ENCODE assay signal across 11 mouse cellular contexts in the genomic region with DNA sequence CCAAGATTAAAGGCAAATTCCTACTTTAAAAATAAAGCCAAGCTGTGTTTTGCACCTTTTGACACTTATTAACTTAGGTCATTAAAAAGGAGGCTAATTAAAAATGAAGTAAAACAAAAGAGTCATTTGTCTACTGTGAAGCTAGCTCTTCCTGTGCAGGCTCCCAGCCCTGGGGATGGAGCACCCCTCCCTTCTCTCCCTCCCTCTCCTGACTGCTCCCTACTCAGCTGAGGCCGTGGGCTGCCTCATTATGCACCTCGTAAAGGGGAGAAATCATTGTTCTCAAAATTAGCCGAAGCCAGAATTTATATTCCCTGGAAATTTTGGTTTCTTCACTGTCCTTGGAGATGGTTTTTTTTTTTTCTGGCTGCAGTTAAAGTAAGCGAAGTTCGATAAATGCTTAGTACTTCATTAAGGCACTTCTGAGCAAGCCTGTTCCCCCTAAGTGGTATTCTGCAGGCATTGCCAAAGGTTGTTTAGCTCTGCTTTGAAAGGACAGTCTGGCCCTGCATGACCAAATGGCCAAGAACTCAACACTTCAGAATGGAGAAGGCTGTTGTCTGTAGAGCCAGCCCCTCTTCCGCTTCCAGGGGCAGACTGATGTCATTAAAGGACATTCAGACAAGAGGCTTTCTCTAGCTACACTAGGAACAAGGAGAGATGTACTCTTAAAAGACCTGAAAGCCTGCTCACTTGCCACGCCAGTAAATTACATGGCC.
DNase-seq lines count a peak whose midpoint lies in the region; ATAC-seq lines count a peak whose summit lies in the region.
"Had no signal": no experiment of that assay in that cellular context is flagged by ENCODE, and none has a peak within 500 bp of the region (broad histone marks: within the 10 kb centered on the region; RNA-seq: fewer than 3 reads in every experiment).

No protein-coding gene starts in this region.

- H3K9ac ChIP-seq in hindbrain, embryonic 11.5 days (ENCODE audit: low read depth, low read length): no peak overlapping the region; the same call in 1 of the 2 replicates
- H3K9ac ChIP-seq in hindbrain, embryonic 16.5 days (ENCODE audit: low read depth, low read length): no peak overlapping the region
- H3K9ac ChIP-seq: liver, embryonic 13.5 days had no signal

- no peak overlapping the region for H3K4me2 ChIP-seq in hindbrain, embryonic 11.5 days (replicated peaks; ENCODE audit: low read depth, low read length)
- H3K4me2 ChIP-seq in hindbrain, embryonic 16.5 days (ENCODE audit: low read length): no peak overlapping the region
- H3K4me2 ChIP-seq: liver, embryonic 13.5 days had no signal

- WGBS in hindbrain, embryonic 10.5 days: 57% methylated on average over 7 of the region's 7 CpGs
- WGBS in hindbrain, embryonic 11.5 days: 46% methylated on average over 7 of the region's 7 CpGs
- 34% methylated on average over 7 of the region's 7 CpGs for WGBS in hindbrain, embryonic 16.5 days

- no peak overlapping the region for H3K4me3 ChIP-seq in hindbrain, embryonic 10.5 days
- no peak overlapping the region for H3K4me3 ChIP-seq in hindbrain, embryonic 11.5 days (ENCODE audit: low read depth, low read length)
- no peak overlapping the region for H3K4me3 ChIP-seq in hindbrain, embryonic 16.5 days (ENCODE audit: low read length)
- H3K4me3 ChIP-seq: liver, embryonic 13.5 days had no signal

- no peak for ATAC-seq in hindbrain, embryonic 11.5 days (ENCODE audit: low FRiP score)
- peak; percentile 67 for ATAC-seq in hindbrain, embryonic 16.5 days
- ATAC-seq in megakaryocyte progenitor cell, adult 5-6 weeks (replicated peaks; ENCODE audit: poor library complexity): no peak
- no peak for ATAC-seq in erythroblast, adult 5-6 weeks (replicated peaks; ENCODE audit: low FRiP score, poor library complexity, severe bottlenecking)
- ATAC-seq: CD4-positive, CD25-positive, alpha-beta regulatory T cell, adult 4 months had no signal

- H3K27me3 ChIP-seq in hindbrain, embryonic 10.5 days (ENCODE audit: insufficient read depth, poor library complexity, severe bottlenecking): no peaks in the 10 kb centered on the region; the same call in 1 of the 2 replicates
- H3K27me3 ChIP-seq in hindbrain, embryonic 11.5 days (ENCODE audit: control insufficient read depth, insufficient read depth, low read length): no peaks in the 10 kb centered on the region
- no peaks in the 10 kb centered on the region for H3K27me3 ChIP-seq in hindbrain, embryonic 16.5 days (replicated peaks; ENCODE audit: control insufficient read depth, insufficient read depth, low read length)
- H3K27me3 ChIP-seq: liver, embryonic 13.5 days had no signal

- no peak for DNase-seq in hindbrain, embryonic 10.5 days (ENCODE audit: low spot score)
- no peak for DNase-seq in hindbrain, embryonic 11.5 days (ENCODE audit: low spot score)
- DNase-seq in right cerebral cortex, adult 2 months (ENCODE audit: low spot score in 2 of 2): peak; percentile 10 to 11
- DNase-seq in right cerebral cortex, postnatal 14 days: no peak
- DNase-seq: liver, embryonic 13.5 days; lung, postnatal 36 days; thymus, postnatal 14 days had no signal

- H3K9me3 ChIP-seq in hindbrain, embryonic 10.5 days: no peaks in the 10 kb centered on the region
- no peaks in the 10 kb centered on the region for H3K9me3 ChIP-seq in hindbrain, embryonic 11.5 days (ENCODE audit: control insufficient read depth, low read length)
- H3K9me3 ChIP-seq in hindbrain, embryonic 16.5 days (ENCODE audit: control insufficient read depth, low read length): no peaks in the 10 kb centered on the region
- H3K9me3 ChIP-seq: liver, embryonic 13.5 days had no signal

- peak overlapping the region; percentile 80 for H3K27ac ChIP-seq in hindbrain, embryonic 10.5 days
- no peak overlapping the region for H3K27ac ChIP-seq in hindbrain, embryonic 11.5 days (ENCODE audit: low read depth, low read length)
- H3K27ac ChIP-seq in hindbrain, embryonic 16.5 days (ENCODE audit: low read depth, low read length): no peak overlapping the region
- H3K27ac ChIP-seq: liver, embryonic 13.5 days had no signal

- H3K36me3 ChIP-seq in hindbrain, embryonic 10.5 days: no peaks in the 10 kb centered on the region
- H3K36me3 ChIP-seq in hindbrain, embryonic 11.5 days (ENCODE audit: control insufficient read depth, insufficient read depth, low read length): no peaks in the 10 kb centered on the region
- H3K36me3 ChIP-seq in hindbrain, embryonic 16.5 days (ENCODE audit: control insufficient read depth, insufficient read depth, low read length): no peaks in the 10 kb centered on the region
- H3K36me3 ChIP-seq: liver, embryonic 13.5 days had no signal

- H3K4me1 ChIP-seq in hindbrain, embryonic 10.5 days (replicated peaks): peaks cover 41% of the 10 kb centered on the region
- peaks cover 16% of the 10 kb centered on the region for H3K4me1 ChIP-seq in hindbrain, embryonic 11.5 days (replicated peaks; ENCODE audit: control insufficient read depth, insufficient read depth, low read length)
- peaks cover 21% of the 10 kb centered on the region for H3K4me1 ChIP-seq in hindbrain, embryonic 16.5 days (ENCODE audit: control insufficient read depth, insufficient read depth, low read depth, low read length)
- H3K4me1 ChIP-seq: liver, embryonic 13.5 days had no signal

Comparison
In these comparisons a context has a peak if more than half of its experiments do, and no peak if none do; other contexts are left out.
1. DNase-seq: peak in right cerebral cortex, adult 2 months (2 of 2); none in hindbrain, embryonic 10.5 days (single experiment), hindbrain, embryonic 11.5 days (single experiment) and right cerebral cortex, postnatal 14 days (single experiment).